ENCODE assay signal across 8 mouse cellular contexts in genomic region chr13:114459701-114460160, GRCm38 (mm10). TPM values are rescaled to one million over a fixed set of nuclear protein-coding genes. Genes with fewer than 3 reads are reported as not detected.
DNase-seq lines count a peak whose midpoint lies in the region; ATAC-seq and TF ChIP-seq lines count a peak whose summit lies in the region.

No protein-coding gene starts in this region.

- under 1% methylated on average over 16 of the region's 16 CpGs for WGBS in heart, embryonic 10.5 days
- under 1% methylated on average over 16 of the region's 16 CpGs for WGBS in heart, postnatal 0 days
- WGBS in liver, postnatal 0 days (ENCODE audit: insufficient replicate concordance): 2% methylated on average over 15 of the region's 16 CpGs

- DNase-seq in heart, embryonic 10.5 days (ENCODE audit: low spot score): no peak
- DNase-seq in heart, adult 11 months: no peak
- DNase-seq in heart, postnatal 0 days (ENCODE audit: low spot score): no peak
- no peak for DNase-seq in liver, postnatal 0 days
- DNase-seq in adrenal gland, adult 2 months: no peak
- no peak for DNase-seq in embryo, embryonic 9.5 days (ENCODE audit: extremely low spot score)

- H3K27me3 ChIP-seq in heart, embryonic 10.5 days (ENCODE audit: insufficient read depth, poor library complexity, severe bottlenecking): peaks cover 44% of the 10 kb centered on the region
- peaks cover 25% of the 10 kb centered on the region for H3K27me3 ChIP-seq in ES-Bruce4 (ENCODE audit: control insufficient read depth, insufficient read depth, low read length, poor library complexity, severe bottlenecking)
- H3K27me3 ChIP-seq in heart, postnatal 0 days (ENCODE audit: control insufficient read depth, insufficient read depth, low read length): peaks cover 48% of the 10 kb centered on the region
- H3K27me3 ChIP-seq in liver, postnatal 0 days (ENCODE audit: insufficient read depth, low read length): peaks cover 54% of the 10 kb centered on the region

- no peak for ATAC-seq in heart, postnatal 0 days (ENCODE audit: insufficient read depth, low read depth)
- ATAC-seq in liver, postnatal 0 days: no peak
- no peak for ATAC-seq in granulocyte monocyte progenitor cell, adult 5-6 weeks (replicated peaks; ENCODE audit: poor library complexity, severe bottlenecking)

- no peak for TF ChIP-seq EP300 in ES-Bruce4 (IDR thresholded peaks at IDR 0.05; ENCODE audit: insufficient read depth, low read depth, low read length)
- TF ChIP-seq EP300 in heart, postnatal 0 days (IDR thresholded peaks at IDR 0.05; ENCODE audit: low read depth): no peak
- TF ChIP-seq EP300 in liver, postnatal 0 days (IDR thresholded peaks at IDR 0.05; ENCODE audit: low read depth): no peak

- no peaks in the 10 kb centered on the region for H3K9me3 ChIP-seq in heart, embryonic 10.5 days
- H3K9me3 ChIP-seq in ES-Bruce4 (replicated peaks; ENCODE audit: control insufficient read depth, insufficient read depth, low read length, poor library complexity, severe bottlenecking): no peaks in the 10 kb centered on the region
- no peaks in the 10 kb centered on the region for H3K9me3 ChIP-seq in heart, postnatal 0 days (replicated peaks; ENCODE audit: control insufficient read depth, low read length)
- no peaks in the 10 kb centered on the region for H3K9me3 ChIP-seq in liver, postnatal 0 days (ENCODE audit: low read length)

- peak overlapping the region; percentile 76 for H3K9ac ChIP-seq in ES-Bruce4 (ENCODE audit: low read depth, poor library complexity, severe bottlenecking)
- H3K9ac ChIP-seq in heart, postnatal 0 days (replicated peaks; ENCODE audit: low read depth, low read length): 0 out of 2 replicates have a peak overlapping the region, but pooled peaks have one; percentile 43
- peak overlapping the region; percentile 65; the same call in 1 of the 2 replicates for H3K9ac ChIP-seq in liver, postnatal 0 days (replicated peaks)

- H3K4me2 ChIP-seq in heart, postnatal 0 days (ENCODE audit: low read depth, low read length): peak overlapping the region; percentile 98
- peak overlapping the region; percentile 83 for H3K4me2 ChIP-seq in liver, postnatal 0 days (ENCODE audit: low read depth, low read length)

- H3K4me1 ChIP-seq in heart, embryonic 10.5 days: peaks cover 24% of the 10 kb centered on the region
- no peaks in the 10 kb centered on the region for H3K4me1 ChIP-seq in ES-Bruce4 (ENCODE audit: control insufficient read depth, insufficient read depth, low read length)
- peaks cover 8% of the 10 kb centered on the region; the same call in 1 of the 2 replicates for H3K4me1 ChIP-seq in heart, postnatal 0 days (ENCODE audit: control insufficient read depth, insufficient read depth)
- H3K4me1 ChIP-seq in liver, postnatal 0 days (ENCODE audit: insufficient read depth): peaks cover 3% of the 10 kb centered on the region

- no peaks in the 10 kb centered on the region for H3K36me3 ChIP-seq in heart, embryonic 10.5 days
- no peaks in the 10 kb centered on the region for H3K36me3 ChIP-seq in ES-Bruce4 (ENCODE audit: control insufficient read depth, insufficient read depth, low read length, poor library complexity, severe bottlenecking)
- no peaks in the 10 kb centered on the region for H3K36me3 ChIP-seq in heart, postnatal 0 days (replicated peaks; ENCODE audit: control insufficient read depth, insufficient read depth, low read length)
- H3K36me3 ChIP-seq in liver, postnatal 0 days (replicated peaks; ENCODE audit: insufficient read depth, low read length): no peaks in the 10 kb centered on the region

- peak overlapping the region; percentile 73; the same call in 1 of the 2 replicates for H3K27ac ChIP-seq in heart, embryonic 10.5 days
- H3K27ac ChIP-seq in ES-Bruce4 (ENCODE audit: insufficient read depth, low read length): no peak overlapping the region
- H3K27ac ChIP-seq in heart, postnatal 0 days (ENCODE audit: low read depth): no peak overlapping the region
- H3K27ac ChIP-seq in liver, postnatal 0 days (ENCODE audit: low read depth): peak overlapping the region; percentile 84

- TF ChIP-seq POLR2A in ES-Bruce4 (IDR thresholded peaks at IDR 0.05; ENCODE audit: insufficient read depth, low read length): no peak

- TF ChIP-seq CTCF in ES-Bruce4 (IDR thresholded peaks at IDR 0.05; ENCODE audit: low read depth, low read length): no peak
- TF ChIP-seq CTCF in heart, postnatal 0 days (IDR thresholded peaks at IDR 0.05; ENCODE audit: low read depth): no peak
- TF ChIP-seq CTCF in liver, postnatal 0 days (IDR thresholded peaks at IDR 0.05; ENCODE audit: low read depth): no peak

- peak overlapping the region; percentile 75 for H3K4me3 ChIP-seq in heart, embryonic 10.5 days
- peak overlapping the region; percentile 67 for H3K4me3 ChIP-seq in ES-Bruce4 (ENCODE audit: low read depth, low read length)
- H3K4me3 ChIP-seq in heart, postnatal 0 days (ENCODE audit: low read depth, low read length): peak overlapping the region; percentile 67
- peak overlapping the region; percentile 64 for H3K4me3 ChIP-seq in liver, postnatal 0 days (ENCODE audit: low read depth, low read length)

RNA-seq across cellular contexts. Expression of gene Fst, which starts 1.0 kb away (rescaled TPM):
- 3.7 and 10.6 TPM in 2 replicates for polyA plus RNA-seq in heart, embryonic 10.5 days (2016; fragmentation: Nextera tagmentation; extraction: Ambion mirVana)
- 3.2 and 3.6 TPM in 2 replicates for polyA plus RNA-seq in ES-Bruce4 (2011; ENCODE audit: insufficient read depth, insufficient read length, low read depth, missing spikeins)
- 1.2 and 3.3 TPM in 2 replicates for total RNA-seq in heart, postnatal 0 days (2014; rRNA removed; ENCODE audit: low replicate concordance)
- 0.66 and 1.0 TPM in 2 replicates for polyA plus RNA-seq in heart, postnatal 0 days (2015; fragmentation: Nextera tagmentation; extraction: Ambion mirVana)
- polyA plus RNA-seq in liver, postnatal 0 days (2015; fragmentation: Nextera tagmentation; extraction: Ambion mirVana): 6.4 and 9.2 TPM in 2 replicates
- 10 to 100 TPM; 10.1 to 11.4 TPM for total RNA-seq in adrenal gland, adult 2 months (2021)
- polyA plus RNA-seq in adrenal gland, adult 2 months (2012; rRNA removed): 1.2 and 2.0 TPM in 2 replicates
- total RNA-seq in granulocyte monocyte progenitor cell, adult 5-6 weeks (2014; fragmentation: Nextera tagmentation): not detected in 2 replicates
- not detected in 2 replicates for total RNA-seq in granulocyte monocyte progenitor cell, adult 5-6 weeks (2017)

Comparison
In these comparisons a context has a peak if more than half of its experiments do, and no peak if none do; other contexts are left out.
1. H3K27ac ChIP-seq: peak in heart, embryonic 10.5 days (single experiment) and liver, postnatal 0 days (single experiment); none in ES-Bruce4 (single experiment) and heart, postnatal 0 days (single experiment).
2. Peak in every context shown above with its lines, with median percentiles within 50 percentile points of each other: H3K4me3 ChIP-seq and H3K9ac ChIP-seq.